ENCODE assay signal across 18 mouse cellular contexts in the genomic region with DNA sequence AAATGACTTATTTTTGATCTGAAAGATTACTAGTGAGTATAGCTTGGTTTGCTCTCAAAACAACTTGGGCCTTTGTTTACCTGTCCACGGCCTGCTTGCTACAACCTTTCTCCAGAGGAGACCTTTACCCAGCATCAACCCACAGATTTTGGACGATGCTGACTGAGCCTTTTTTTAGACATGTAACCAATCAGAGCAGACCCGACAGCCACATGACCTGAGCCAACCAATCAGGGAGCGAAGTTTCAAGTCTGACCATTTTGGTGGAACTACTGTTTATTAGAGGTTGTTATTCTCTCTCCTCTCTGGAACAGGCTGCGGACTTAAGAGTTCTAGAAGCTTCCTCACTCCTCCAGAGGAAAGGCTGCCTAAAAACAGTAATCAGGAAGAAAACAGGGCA. TPM values are rescaled to one million over a fixed set of nuclear protein-coding genes. Genes with fewer than 3 reads are reported as not detected.
DNase-seq lines count a peak whose midpoint lies in the region; ATAC-seq and TF ChIP-seq lines count a peak whose summit lies in the region.
"Had no signal": no experiment of that assay in that cellular context is flagged by ENCODE, and none has a peak within 500 bp of the region (broad histone marks: within the 10 kb centered on the region; RNA-seq: fewer than 3 reads in every experiment).

No protein-coding gene starts in this region.

- H3K36me3 ChIP-seq in forebrain, embryonic 11.5 days (ENCODE audit: control insufficient read depth, insufficient read depth, low read length), result no peaks in the 10 kb centered on the region
- H3K36me3 ChIP-seq: G1E; heart, embryonic 12.5 days; kidney, embryonic 15.5 days; limb, embryonic 12.5 days had no signal

- DNase-seq in heart, adult 11 months, result peak; percentile 94
- DNase-seq in heart, postnatal 14 days, result no peak
- DNase-seq in testis, postnatal 14 days (ENCODE audit: low spot score), result peak; percentile 42
- no peak for DNase-seq in testis, postnatal 10 days (ENCODE audit: low spot score)
- DNase-seq in spleen, postnatal 14 days (ENCODE audit: low spot score in 2 of 2), result no peak
- DNase-seq in forebrain, embryonic 11.5 days (ENCODE audit: low spot score), result no peak
- DNase-seq in spleen, postnatal 36 days (ENCODE audit: low spot score in 2 of 2), result no peak
- DNase-seq: embryo, embryonic 11 days; gastrocnemius, postnatal 36 days; right cerebral cortex, adult 18-20 months; thymus, postnatal 14 days had no signal

- no peak for TF ChIP-seq POLR2A in embryonic fibroblast, embryonic 13.5 days (IDR thresholded peaks at IDR 0.05; ENCODE audit: low read depth, low read length)

- no peaks in the 10 kb centered on the region for H3K9me3 ChIP-seq in forebrain, embryonic 11.5 days (ENCODE audit: control insufficient read depth, low read length)
- H3K9me3 ChIP-seq: G1E; heart, embryonic 12.5 days; kidney, embryonic 15.5 days; limb, embryonic 12.5 days had no signal

- H3K4me1 ChIP-seq in embryonic fibroblast, embryonic 13.5 days (ENCODE audit: control insufficient read depth, insufficient read depth, low read length), result no peaks in the 10 kb centered on the region
- H3K4me1 ChIP-seq in forebrain, embryonic 11.5 days (replicated peaks; ENCODE audit: control insufficient read depth, insufficient read depth, low read length), result no peaks in the 10 kb centered on the region
- H3K4me1 ChIP-seq: kidney, embryonic 15.5 days; limb, embryonic 12.5 days had no signal

- no peaks in the 10 kb centered on the region for H3K27me3 ChIP-seq in forebrain, embryonic 11.5 days (ENCODE audit: control insufficient read depth, insufficient read depth, low read length)
- H3K27me3 ChIP-seq: heart, embryonic 12.5 days; kidney, embryonic 15.5 days had no signal

- WGBS in forebrain, embryonic 11.5 days, result 91% methylated on average over 5 of the region's 5 CpGs

- H3K4me3 ChIP-seq in embryonic fibroblast, embryonic 13.5 days (ENCODE audit: insufficient read depth, low read length), result no peak overlapping the region
- no peak overlapping the region for H3K4me3 ChIP-seq in forebrain, embryonic 11.5 days (ENCODE audit: low read depth, low read length)
- H3K4me3 ChIP-seq: heart, embryonic 12.5 days; kidney, embryonic 15.5 days; limb, embryonic 12.5 days had no signal

- no peak overlapping the region for H3K4me2 ChIP-seq in forebrain, embryonic 11.5 days (ENCODE audit: low read depth, low read length, severe bottlenecking)
- H3K4me2 ChIP-seq: kidney, embryonic 15.5 days; limb, embryonic 12.5 days; midbrain, embryonic 11.5 days had no signal

- no peak for ATAC-seq in forebrain, embryonic 11.5 days (replicated peaks; ENCODE audit: low FRiP score)
- ATAC-seq: activated CD4-positive, CD25-positive, alpha-beta regulatory T cell, adult 4 months had no signal

- no peak overlapping the region for H3K9ac ChIP-seq in forebrain, embryonic 11.5 days (ENCODE audit: low read length)
- H3K9ac ChIP-seq: heart, embryonic 12.5 days; kidney, embryonic 15.5 days; limb, embryonic 12.5 days had no signal

- intact Hi-C loops in heart, postnatal 14 days (cut with DNase I), result loop anchor here (10.0 kb wide), 2 partner anchors 157 to 347 kb away; no protein-coding TSS in a partner anchor

- no peak for TF ChIP-seq CTCF in embryonic fibroblast, embryonic 13.5 days (IDR thresholded peaks at IDR 0.05; ENCODE audit: borderline replicate concordance, insufficient read depth, low read length)

- H3K27ac ChIP-seq in embryonic fibroblast, embryonic 13.5 days (ENCODE audit: insufficient read depth, low read length), result peak overlapping the region; percentile 51; the same call in 1 of the 2 replicates
- H3K27ac ChIP-seq in forebrain, embryonic 11.5 days (ENCODE audit: low read depth, low read length), result no peak overlapping the region
- H3K27ac ChIP-seq: kidney, embryonic 15.5 days; limb, embryonic 12.5 days had no signal

RNA-seq across cellular contexts. Expression of a gene that starts 57.1 kb away (rescaled TPM):
- total RNA-seq in heart, postnatal 14 days (2021), result 1 to 10 TPM; 3.8 to 3.9 TPM
- 18.5 and 20.6 TPM in 2 replicates for polyA plus RNA-seq in embryonic fibroblast, embryonic 13.5 days (2011; ENCODE audit: insufficient read length, low read depth, missing spikeins)
- polyA plus RNA-seq in forebrain, embryonic 11.5 days (2014; fragmentation: Nextera tagmentation; extraction: Ambion mirVana), result 0.49 and 0.67 TPM in 2 replicates
- polyA plus RNA-seq: G1E had no signal

RNA-seq across cellular contexts. Expression of a gene that starts 57.2 kb away (rescaled TPM):
- 10 to 100 TPM; 30.5 to 32.2 TPM for total RNA-seq in heart, postnatal 14 days (2021)
- polyA plus RNA-seq in embryonic fibroblast, embryonic 13.5 days (2011; ENCODE audit: insufficient read length, low read depth, missing spikeins), result 28.7 and 41.1 TPM in 2 replicates
- polyA plus RNA-seq in forebrain, embryonic 11.5 days (2014; fragmentation: Nextera tagmentation; extraction: Ambion mirVana), result 11.8 and 12.8 TPM in 2 replicates

Comparison
In these comparisons a context has a peak if more than half of its experiments do, and no peak if none do; other contexts are left out.
1. DNase-seq: peak in heart, adult 11 months (single experiment) and testis, postnatal 14 days (single experiment); none in heart, postnatal 14 days (0 of 2), testis, postnatal 10 days (single experiment), spleen, postnatal 14 days (0 of 2), forebrain, embryonic 11.5 days (single experiment) and spleen, postnatal 36 days (0 of 2).
2. RNA of a gene that starts 57.1 kb away (polyA plus RNA-seq): 18.5 to 20.6 TPM in embryonic fibroblast, embryonic 13.5 days; 0.49 to 0.67 TPM in forebrain, embryonic 11.5 days; every median in the first group is over 10 times any median in the second.